Mouse (Mus musculus): ENCODE measurements around the gene Flt3l. TPM values are rescaled to one million over a fixed set of nuclear protein-coding genes. Genes with fewer than 3 reads are reported as not detected.

Flt3l gene
- polyA plus RNA-seq, 2 experiments: 3.3 to 12.4 TPM

DNA sequence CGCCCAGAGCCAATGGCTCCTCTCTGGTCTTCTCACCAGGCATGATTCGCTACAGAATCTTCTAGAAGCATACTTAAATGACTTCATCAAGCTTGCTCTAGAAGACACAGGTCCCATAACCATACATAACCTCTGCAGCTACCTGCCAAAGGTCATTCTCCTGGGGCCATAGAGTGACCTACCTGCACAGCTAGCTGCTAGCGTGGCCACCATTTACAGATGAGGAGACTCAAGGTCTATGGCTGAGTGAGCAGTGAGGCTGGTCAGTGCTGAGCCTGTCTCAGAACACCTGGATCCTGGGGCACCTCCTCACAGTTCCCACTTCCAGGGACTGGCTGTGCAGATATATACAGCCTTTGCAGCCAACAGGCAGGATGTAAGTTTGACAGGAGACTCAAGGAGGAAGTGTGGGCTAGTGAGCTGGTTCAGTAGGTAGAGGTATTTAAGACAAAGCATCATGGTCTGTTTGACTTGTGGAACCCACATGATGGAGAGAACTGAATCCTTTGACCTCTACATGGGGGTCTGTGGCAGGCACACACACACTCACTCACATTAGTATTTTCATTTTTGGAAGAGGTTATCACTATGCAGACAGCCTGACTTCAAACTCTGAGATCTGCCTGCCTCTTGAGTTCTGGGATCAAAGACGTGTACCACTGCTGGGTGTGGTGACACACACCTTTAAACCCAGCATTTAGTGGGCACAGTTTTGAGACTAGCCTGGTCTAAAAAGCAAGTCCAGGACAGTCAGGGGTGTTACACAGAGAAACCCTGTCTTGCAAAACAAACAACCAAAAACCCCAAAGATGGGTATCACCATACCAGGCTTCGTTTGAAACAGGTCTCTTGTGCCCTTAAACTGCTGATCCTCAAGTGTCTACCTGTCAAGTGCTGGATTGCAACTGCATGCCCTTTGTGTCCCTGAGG is 16.2 kb downstream of the Flt3l start:
- Histone ChIP-seq H3K27ac (replicated peaks; ENCODE audit: low read depth, low read length) (no peak overlapping the region), H3K9me3 (ENCODE audit: control insufficient read depth, low read length) (no peaks in the 10 kb centered on the region), H3K27me3 (ENCODE audit: control insufficient read depth, insufficient read depth, low read length) (no peaks in the 10 kb centered on the region), H3K9ac (ENCODE audit: low read depth, low read length, severe bottlenecking) (no peak overlapping the region), H3K36me3 (ENCODE audit: control insufficient read depth, insufficient read depth, low read length) (peaks cover 51% of the 10 kb centered on the region), H3K4me3 (replicated peaks; ENCODE audit: low read length) (no peak overlapping the region), H3K4me1 (ENCODE audit: control insufficient read depth, insufficient read depth, low read length) (peaks cover 13% of the 10 kb centered on the region), H3K4me2 (replicated peaks; ENCODE audit: low read depth, low read length, severe bottlenecking) (no peak overlapping the region)
- ATAC-seq (ENCODE audit: low FRiP score, low read depth) (no peak), DNase-seq (ENCODE audit: low spot score) (no peak)
- TF ChIP-seq POLR2A (IDR thresholded peaks at IDR 0.05; ENCODE audit: borderline replicate concordance, extremely low read depth, insufficient read depth, insufficient read length): no peak
- 85% methylated on average over 5 of the region's 5 CpGs for WGBS

DNA sequence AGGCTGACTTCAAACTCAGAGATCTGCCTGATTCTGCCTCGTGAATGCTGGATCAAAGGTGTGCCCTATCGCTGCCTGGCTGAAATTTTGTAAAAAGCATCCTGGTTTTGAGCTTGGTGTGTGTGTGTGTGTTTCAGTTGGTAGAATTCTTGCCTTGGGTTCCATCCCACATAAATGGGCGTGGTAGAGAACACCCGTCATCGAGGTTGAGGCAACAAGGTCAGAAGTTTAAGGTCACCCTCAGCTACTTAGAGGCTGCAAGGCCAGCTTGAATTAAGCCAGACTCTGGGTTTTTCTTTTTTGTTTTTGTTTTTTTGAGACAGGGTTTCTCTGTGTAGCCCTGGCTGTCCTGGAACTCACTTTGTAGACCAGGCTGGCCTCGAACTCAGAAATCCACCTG is 17.9 kb downstream of the Flt3l start:
- no peak overlapping the region for H3K9ac ChIP-seq (ENCODE audit: low read depth, low read length, severe bottlenecking)
- H3K9me3 ChIP-seq (ENCODE audit: control insufficient read depth, low read length): no peaks in the 10 kb centered on the region
- no peak for ATAC-seq (ENCODE audit: low FRiP score, low read depth)
- TF ChIP-seq POLR2A (IDR thresholded peaks at IDR 0.05; ENCODE audit: borderline replicate concordance, extremely low read depth, insufficient read depth, insufficient read length): no peak
- 84% methylated on average over 6 of the region's 6 CpGs for WGBS
- peaks cover 9% of the 10 kb centered on the region for H3K4me1 ChIP-seq (ENCODE audit: control insufficient read depth, insufficient read depth, low read length)
- H3K27me3 ChIP-seq (ENCODE audit: control insufficient read depth, insufficient read depth, low read length): no peaks in the 10 kb centered on the region
- H3K4me2 ChIP-seq (replicated peaks; ENCODE audit: low read depth, low read length, severe bottlenecking): no peak overlapping the region
- H3K4me3 ChIP-seq (replicated peaks; ENCODE audit: low read length): no peak overlapping the region
- DNase-seq (ENCODE audit: low spot score): no peak
- peaks cover 46% of the 10 kb centered on the region for H3K36me3 ChIP-seq (ENCODE audit: control insufficient read depth, insufficient read depth, low read length)
- no peak overlapping the region for H3K27ac ChIP-seq (replicated peaks; ENCODE audit: low read depth, low read length)

DNA sequence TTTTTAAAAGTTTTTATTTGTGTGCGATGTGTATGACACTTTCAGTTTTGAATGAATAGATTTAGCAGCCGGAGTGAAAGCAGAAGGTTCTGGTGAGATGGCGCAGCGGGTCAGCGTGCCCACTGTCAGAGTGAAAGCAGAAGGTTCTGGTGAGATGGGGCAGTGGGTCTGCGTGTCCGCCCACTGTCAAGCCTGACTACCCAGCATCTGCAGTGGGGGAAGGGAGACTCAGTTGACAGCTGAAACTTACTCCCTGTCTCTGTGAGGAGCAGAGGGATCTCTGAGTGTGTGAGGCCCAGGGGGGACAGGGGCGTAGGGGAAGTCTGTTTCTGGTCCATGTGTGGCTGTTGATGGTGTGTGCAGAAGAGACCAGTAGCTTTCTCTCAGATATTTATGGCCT is 18.7 kb downstream of the Flt3l start:
- H3K9me3 ChIP-seq (ENCODE audit: control insufficient read depth, low read length): no peaks in the 10 kb centered on the region
- no peaks in the 10 kb centered on the region for H3K27me3 ChIP-seq (ENCODE audit: control insufficient read depth, insufficient read depth, low read length)
- no peak overlapping the region for H3K27ac ChIP-seq (replicated peaks; ENCODE audit: low read depth, low read length)
- peaks cover 39% of the 10 kb centered on the region for H3K36me3 ChIP-seq (ENCODE audit: control insufficient read depth, insufficient read depth, low read length)
- ATAC-seq (ENCODE audit: low FRiP score, low read depth) (no peak), DNase-seq (ENCODE audit: low spot score) (no peak)
- H3K4me1 ChIP-seq (ENCODE audit: control insufficient read depth, insufficient read depth, low read length): 0 out of 2 replicates have a peak, but pooled peaks cover 4% of the 10 kb centered on the region
- 82% methylated on average over 8 of the region's 8 CpGs for WGBS
- H3K4me3 ChIP-seq (replicated peaks; ENCODE audit: low read length): no peak overlapping the region
- no peak overlapping the region for H3K4me2 ChIP-seq (replicated peaks; ENCODE audit: low read depth, low read length, severe bottlenecking)
- H3K9ac ChIP-seq (ENCODE audit: low read depth, low read length, severe bottlenecking): no peak overlapping the region
- TF ChIP-seq POLR2A (IDR thresholded peaks at IDR 0.05; ENCODE audit: borderline replicate concordance, extremely low read depth, insufficient read depth, insufficient read length): no peak

DNA sequence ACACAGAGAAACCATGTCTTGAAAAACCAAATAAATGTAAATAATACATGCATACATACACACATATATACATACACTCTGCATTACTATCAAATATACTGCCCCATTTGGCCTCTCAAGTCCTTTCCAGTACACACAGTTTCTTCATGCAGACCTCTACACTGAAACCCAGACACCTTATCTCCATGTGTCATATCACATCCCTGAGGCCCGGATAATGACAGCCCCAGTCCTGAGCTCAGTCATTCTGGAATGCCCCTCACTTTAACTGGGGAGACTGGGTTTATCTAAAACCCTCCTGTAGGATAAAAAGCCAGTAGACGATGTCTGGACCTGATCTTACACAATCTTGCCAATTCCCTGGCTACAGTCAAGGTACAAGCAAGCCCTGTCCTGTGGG is 22.8 kb downstream of the Flt3l start:
- Histone ChIP-seq H3K9ac (ENCODE audit: low read depth, low read length, severe bottlenecking) (no peak overlapping the region), H3K36me3 (ENCODE audit: control insufficient read depth, insufficient read depth, low read length) (0 out of 2 replicates have a peak, but pooled peaks cover 2% of the 10 kb centered on the region), H3K27me3 (ENCODE audit: control insufficient read depth, insufficient read depth, low read length) (no peaks in the 10 kb centered on the region), H3K27ac (replicated peaks; ENCODE audit: low read depth, low read length) (no peak overlapping the region), H3K4me2 (replicated peaks; ENCODE audit: low read depth, low read length, severe bottlenecking) (no peak overlapping the region), H3K9me3 (ENCODE audit: control insufficient read depth, low read length) (no peaks in the 10 kb centered on the region), H3K4me3 (replicated peaks; ENCODE audit: low read length) (no peak overlapping the region), H3K4me1 (ENCODE audit: control insufficient read depth, insufficient read depth, low read length) (no peaks in the 10 kb centered on the region)
- ATAC-seq (ENCODE audit: low FRiP score, low read depth) (no peak), DNase-seq (ENCODE audit: low spot score) (no peak)
- no peak for TF ChIP-seq POLR2A (IDR thresholded peaks at IDR 0.05; ENCODE audit: borderline replicate concordance, extremely low read depth, insufficient read depth, insufficient read length)
- 72% methylated on average over 2 of the region's 2 CpGs for WGBS

- H3K9ac ChIP-seq (ENCODE audit: low read depth, low read length, severe bottlenecking): no peak overlapping the region
- ATAC-seq (ENCODE audit: low FRiP score, low read depth): no peak
- H3K9me3 ChIP-seq (ENCODE audit: control insufficient read depth, low read length): no peaks in the 10 kb centered on the region
- no peaks in the 10 kb centered on the region for H3K36me3 ChIP-seq (ENCODE audit: control insufficient read depth, insufficient read depth, low read length)
- H3K4me1 ChIP-seq (ENCODE audit: control insufficient read depth, insufficient read depth, low read length): no peaks in the 10 kb centered on the region
- H3K4me3 ChIP-seq (replicated peaks; ENCODE audit: low read length): no peak overlapping the region
- no peak overlapping the region for H3K4me2 ChIP-seq (replicated peaks; ENCODE audit: low read depth, low read length, severe bottlenecking)
- no peak for TF ChIP-seq POLR2A (IDR thresholded peaks at IDR 0.05; ENCODE audit: borderline replicate concordance, extremely low read depth, insufficient read depth, insufficient read length)
- WGBS: 50% methylated on average over 3 of the region's 3 CpGs
- DNase-seq (ENCODE audit: low spot score): no peak
- H3K27ac ChIP-seq (replicated peaks; ENCODE audit: low read depth, low read length): no peak overlapping the region
- no peaks in the 10 kb centered on the region for H3K27me3 ChIP-seq (ENCODE audit: control insufficient read depth, insufficient read depth, low read length)
Measured at GRCm38 (mm10) chr7:45112529-45112928, 23.7 kb downstream of the Flt3l start.
